Mouse (Mus musculus) adipocyte (in vitro differentiated cells): ENCODE results near the gene Arhgef10l.

ENCODE experiments used
- DNase-seq: peaks from one replicate; pipeline ENCODE4 v3.0.0-alpha.2; 2016; ENCODE audit warnings: low spot score

Gene Arhgef10l

DNA sequence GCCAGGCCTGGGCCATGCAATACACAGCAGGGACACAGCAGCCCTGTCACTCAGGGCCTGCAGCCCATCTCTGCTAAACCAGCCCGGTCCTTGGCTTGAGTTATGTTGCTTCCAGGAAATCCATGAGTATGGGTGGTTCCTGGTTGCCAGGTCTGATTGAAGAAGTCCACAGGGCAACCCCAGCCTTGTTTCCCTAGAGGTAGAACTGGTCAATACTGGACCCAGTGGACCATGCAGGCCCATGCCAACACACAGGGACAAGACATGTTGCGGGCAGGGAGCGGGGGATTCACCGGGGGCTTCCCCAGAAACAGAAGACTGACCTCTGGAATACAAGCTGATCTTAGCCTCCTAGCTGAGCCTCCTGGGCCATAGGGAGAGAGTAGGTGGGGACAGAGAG, 142.9 kb downstream of the Arhgef10l start:
- DNase-seq: no peak

- no peak for DNase-seq
Measured at GRCm38 (mm10) chr4:140520719-140521118, 145.1 kb downstream of the Arhgef10l start.

GRCm38 (mm10) chr4:140513797-140514196, 152.0 kb downstream of the Arhgef10l start:
- no peak for DNase-seq

GRCm38 (mm10) chr4:140509856-140510255, 156.0 kb downstream of the Arhgef10l start:
- DNase-seq: no peak

GRCm38 (mm10) chr4:140507172-140507714, 158.6 kb downstream of the Arhgef10l start:
- DNase-seq: no peak

GRCm38 (mm10) chr4:140505608-140506002, 160.2 kb downstream of the Arhgef10l start:
- no peak for DNase-seq

GRCm38 (mm10) chr4:140504921-140505607, 160.7 kb downstream of the Arhgef10l start:
- no peak for DNase-seq

DNA sequence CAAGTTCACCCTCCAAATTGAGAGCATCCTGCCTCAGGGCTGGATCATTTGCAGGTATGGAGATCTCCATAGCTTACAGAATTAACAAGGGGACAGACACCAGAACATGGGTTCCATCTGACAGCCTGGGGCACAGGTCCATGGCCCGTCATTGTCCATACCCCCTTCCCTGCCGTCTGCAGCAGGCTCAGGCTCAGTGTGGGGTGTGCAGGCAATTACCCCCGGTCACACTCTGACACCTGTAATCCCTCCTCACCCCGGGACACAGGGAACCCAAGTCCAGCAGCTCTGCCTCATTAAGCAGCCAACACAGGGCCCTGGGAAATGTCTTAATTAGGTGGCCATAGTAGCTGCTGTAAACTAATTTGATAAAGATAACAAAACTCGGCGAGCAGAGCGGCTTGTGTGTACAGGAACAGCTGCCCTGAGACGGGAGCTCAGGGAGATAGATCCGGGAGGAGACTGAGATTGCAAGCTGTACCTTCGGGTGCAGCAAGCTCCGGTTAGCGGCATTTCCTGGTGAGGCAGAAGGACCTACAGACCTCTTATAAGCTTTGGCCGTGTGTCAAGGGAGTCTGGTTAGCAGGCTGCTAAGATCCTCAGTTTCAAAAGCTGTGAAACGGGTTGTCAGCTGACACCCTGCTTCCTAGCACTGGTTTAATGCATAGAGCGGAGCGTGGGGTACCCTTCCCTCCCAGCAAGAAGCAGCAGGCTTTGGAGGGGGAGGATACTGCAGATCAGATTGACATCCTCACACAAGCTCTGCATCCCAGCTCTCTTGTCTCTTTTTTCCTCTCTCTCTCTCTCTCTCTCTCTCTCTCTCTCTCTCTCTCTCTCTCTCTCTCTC, 161.5 kb downstream of the Arhgef10l start:
- no peak for DNase-seq

DNA sequence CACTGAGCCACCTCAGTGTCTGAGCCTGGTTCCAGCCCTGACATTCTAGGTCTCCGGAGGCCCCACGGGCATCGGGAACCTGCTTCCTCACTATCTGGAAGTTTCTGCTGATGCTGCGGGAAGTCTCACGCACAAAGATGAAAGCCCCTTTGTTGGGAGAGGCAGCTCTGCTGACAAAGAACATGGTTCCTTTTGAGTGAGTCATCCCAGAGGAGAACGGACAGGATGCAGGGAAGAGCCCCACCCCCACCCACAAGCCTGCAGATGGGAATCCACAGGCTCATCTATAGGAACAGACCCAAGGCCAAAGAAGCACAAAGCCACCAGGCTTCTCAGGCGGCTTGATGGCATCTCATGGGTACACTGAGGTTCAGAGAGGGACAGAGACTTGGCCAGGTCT, 165.0 kb downstream of the Arhgef10l start:
- no peak for DNase-seq

DNA sequence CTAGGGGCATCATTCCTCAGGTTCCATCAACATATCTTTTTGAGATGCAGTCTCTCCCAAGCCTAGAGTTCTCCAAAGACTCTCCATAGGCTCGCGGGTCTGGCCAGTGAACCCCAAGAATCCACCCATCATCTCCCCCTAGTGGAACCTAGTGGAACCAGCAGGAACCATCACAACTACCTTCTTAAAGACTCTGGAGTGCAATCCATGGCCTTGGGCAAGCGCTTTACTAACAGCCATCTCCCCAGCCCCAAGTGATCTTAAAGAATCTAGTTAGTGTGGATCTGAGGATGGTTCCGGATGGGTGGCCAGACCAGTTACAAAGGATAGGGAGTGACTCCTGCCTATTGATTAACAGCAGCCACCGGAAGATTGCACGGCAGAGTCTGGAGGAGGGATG, 166.2 kb downstream of the Arhgef10l start:
- DNase-seq: no peak

DNA sequence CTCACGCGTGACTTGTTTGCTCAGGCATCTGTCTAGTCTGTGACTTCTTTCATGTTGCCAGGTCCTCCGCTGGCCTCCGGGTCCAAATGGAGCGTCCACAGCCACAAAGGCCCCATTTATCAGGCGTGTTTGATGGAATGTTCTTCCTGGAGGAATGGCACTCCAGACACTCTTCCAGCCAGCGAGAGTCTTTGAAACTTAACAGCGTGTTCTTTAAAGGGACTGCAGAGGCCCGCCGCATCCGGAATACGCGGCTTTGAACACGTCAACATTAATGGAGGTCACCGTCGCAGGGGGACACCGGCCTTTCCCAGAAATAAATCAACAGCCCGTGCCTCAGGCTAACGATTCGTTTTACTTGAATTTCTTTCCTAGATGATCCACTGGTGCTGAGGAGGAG, 168.6 kb downstream of the Arhgef10l start:
- DNase-seq: no peak

DNA sequence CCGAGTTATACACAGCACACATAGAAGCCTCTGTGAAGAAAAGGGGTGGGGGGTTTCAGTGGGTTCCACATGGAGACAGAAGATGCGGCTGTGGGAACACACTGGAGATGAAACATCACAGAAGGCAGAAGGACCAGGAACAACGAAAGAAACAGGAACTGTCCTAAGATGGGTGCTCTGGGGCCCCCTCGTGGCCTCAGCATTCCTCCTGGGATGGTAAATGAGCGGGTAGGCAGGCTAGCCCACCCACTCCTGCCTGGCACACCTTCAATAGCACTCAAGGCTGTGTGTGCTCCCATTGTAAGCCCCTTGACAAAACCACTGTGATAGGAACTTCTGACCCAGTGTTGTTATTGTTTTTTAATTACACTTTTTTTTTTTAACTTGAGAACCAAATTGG, 174.3 kb downstream of the Arhgef10l start:
- DNase-seq: no peak

- no peak for DNase-seq
Measured at GRCm38 (mm10) chr4:140485442-140485841, 180.4 kb downstream of the Arhgef10l start.

- no peak for DNase-seq
Measured at GRCm38 (mm10) chr4:140483134-140483533, 182.7 kb downstream of the Arhgef10l start.

DNA sequence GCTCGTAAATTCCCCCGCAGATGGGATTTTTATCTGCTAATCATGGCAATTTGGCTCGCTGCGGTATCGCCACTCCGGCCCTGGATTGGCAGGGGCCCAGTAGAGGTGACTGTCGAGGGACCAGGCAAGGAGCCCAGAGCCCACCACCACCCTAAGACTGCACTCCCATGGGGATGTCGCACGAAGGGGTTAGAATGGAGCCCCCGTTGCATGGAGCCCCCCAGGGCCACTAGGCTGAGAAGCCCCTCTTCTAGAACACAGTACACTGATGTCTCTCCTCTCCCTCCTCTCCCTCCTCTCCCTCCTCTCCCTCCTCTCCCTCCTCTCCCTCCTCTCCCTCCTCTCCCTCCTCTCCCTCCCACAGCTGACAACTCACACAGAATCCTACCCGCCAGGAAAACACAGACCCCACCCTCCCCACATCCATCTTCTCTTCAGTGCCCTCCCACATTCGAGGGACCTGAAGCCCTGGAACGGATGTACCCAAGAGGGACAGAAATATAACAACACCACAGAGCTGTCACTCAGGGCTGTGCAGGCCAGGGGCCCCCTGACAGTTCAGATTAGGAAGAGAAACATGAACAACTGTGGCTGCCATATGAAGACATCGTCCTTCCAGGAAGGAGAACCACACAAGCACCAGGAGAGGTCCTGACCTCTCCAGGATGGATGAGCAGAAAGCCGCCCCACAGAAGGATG, 185.3 kb downstream of the Arhgef10l start:
- DNase-seq: no peak

- DNase-seq: no peak
Measured at GRCm38 (mm10) chr4:140475194-140475593, 190.6 kb downstream of the Arhgef10l start.

GRCm38 (mm10) chr4:140469760-140470452, 195.9 kb downstream of the Arhgef10l start:
- peak; percentile 3 for DNase-seq

DNA sequence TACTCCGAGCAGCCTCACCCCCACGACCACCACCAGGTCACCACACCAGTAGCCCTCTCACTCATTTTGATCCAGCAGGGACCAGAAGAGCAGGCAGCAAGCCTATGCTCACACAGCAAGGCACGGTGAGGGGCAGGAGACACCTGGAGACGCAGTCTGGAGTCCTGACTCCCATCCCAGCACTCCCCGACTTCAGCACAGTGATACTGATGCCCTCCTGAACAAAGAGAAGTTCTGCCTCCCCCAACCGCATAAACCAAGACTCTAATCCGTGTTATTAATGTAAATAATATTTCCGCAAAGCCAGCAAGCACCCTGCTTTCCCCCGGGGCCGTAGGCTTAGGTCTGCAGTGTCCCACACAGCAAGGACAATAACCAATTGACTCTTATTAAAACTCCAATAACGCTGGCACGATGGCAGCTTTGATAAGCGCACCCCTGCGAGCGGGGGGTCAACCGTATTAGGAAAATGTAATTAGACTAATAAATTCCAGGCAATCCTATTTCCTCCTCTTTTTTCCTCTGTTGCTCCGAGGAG, 198.5 kb downstream of the Arhgef10l start:
- DNase-seq: no peak
